Mouse (Mus musculus) lung, postnatal 10 days (tissue): ENCODE measurements at regions not wholly inside any gene's neighbourhood (a gene's known extent, or its start where the extent isn't known, plus 50 kb on each side); places are given as distances from the start of the nearest gene placed in this dataset.

Experiments
- DNase-seq: peaks from one replicate; pipeline ENCODE4 v3.0.0; 2021

GRCm38 (mm10) chr15:29026219-29026618 is 822.7 kb downstream of the Dnah5 start:
- DNase-seq = no peak

- no peak for DNase-seq
These were observed 835.4 kb downstream of the Dnah5 start for GRCm38 (mm10) chr15:29038903-29039302.

DNA sequence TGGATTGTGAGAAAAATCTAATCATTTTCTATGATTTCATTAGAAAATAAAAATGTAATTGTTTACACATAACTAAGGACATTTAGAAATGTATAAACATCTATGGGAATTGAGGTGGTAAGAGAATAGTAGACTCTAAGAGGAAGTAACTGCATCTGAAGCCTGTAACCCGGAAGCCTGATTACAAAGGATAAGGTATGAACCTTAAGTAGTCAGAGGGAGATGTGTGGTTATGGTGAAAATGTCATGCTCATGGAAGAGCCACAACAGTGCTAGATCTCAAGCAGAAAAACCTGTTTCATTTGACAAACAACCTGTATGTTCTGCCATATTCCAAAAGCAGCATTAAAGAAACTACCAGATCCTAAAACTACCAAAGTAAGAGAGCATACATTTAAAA is 847.6 kb downstream of the Dnah5 start:
- DNase-seq = no peak

DNA sequence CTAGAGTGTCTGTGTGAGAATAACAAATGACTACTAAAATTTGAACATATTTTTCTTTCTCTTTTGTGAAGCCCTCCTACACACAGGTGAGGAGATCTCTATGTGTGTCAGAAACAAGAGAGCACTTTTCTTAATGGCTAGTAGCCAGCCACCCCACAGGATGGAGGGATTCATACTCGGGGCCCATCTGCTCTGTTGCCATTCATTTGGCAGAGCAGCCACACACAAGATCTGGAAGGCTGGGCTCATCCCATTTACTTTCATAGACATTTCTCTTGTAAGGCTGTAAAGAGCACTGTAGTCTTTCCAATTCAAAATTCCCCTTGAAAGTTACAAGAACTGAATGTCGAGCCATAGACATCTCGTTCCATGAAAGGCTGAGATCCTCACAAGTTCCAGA is 848.2 kb downstream of the Dnah5 start:
- no peak for DNase-seq

DNA sequence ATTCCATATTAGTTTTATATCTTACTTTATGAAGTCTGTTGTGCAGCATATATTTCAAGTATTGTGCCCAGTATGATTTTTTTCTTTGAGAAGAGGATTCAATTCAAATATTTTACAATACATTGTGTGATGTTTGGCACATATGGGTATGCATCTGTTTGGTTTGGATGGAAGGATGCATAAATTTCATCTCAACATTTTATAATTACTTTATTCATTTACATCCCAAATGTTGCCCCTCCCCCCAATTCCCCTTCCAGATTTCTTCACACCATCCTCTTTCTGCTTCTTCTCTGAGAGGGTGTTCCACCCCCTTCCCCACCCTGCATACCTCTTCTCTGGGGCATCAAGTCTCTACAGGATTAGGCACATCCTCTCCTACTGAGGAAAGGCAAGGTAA is 857.5 kb downstream of the Dnah5 start:
- no peak for DNase-seq

GRCm38 (mm10) chr15:29069066-29069465 is 865.5 kb downstream of the Dnah5 start:
- DNase-seq = no peak

- DNase-seq = no peak
These were observed 874.2 kb downstream of the Dnah5 start for GRCm38 (mm10) chr15:29077748-29078147.

- DNase-seq = peak; percentile 15
These were observed 901.0 kb downstream of the Dnah5 start for GRCm38 (mm10) chr15:29104541-29104940.

GRCm38 (mm10) chr15:29146631-29147030 is 943.1 kb downstream of the Dnah5 start:
- DNase-seq = no peak
